ENCODE assay signal across 22 mouse cellular contexts in the genomic region with DNA sequence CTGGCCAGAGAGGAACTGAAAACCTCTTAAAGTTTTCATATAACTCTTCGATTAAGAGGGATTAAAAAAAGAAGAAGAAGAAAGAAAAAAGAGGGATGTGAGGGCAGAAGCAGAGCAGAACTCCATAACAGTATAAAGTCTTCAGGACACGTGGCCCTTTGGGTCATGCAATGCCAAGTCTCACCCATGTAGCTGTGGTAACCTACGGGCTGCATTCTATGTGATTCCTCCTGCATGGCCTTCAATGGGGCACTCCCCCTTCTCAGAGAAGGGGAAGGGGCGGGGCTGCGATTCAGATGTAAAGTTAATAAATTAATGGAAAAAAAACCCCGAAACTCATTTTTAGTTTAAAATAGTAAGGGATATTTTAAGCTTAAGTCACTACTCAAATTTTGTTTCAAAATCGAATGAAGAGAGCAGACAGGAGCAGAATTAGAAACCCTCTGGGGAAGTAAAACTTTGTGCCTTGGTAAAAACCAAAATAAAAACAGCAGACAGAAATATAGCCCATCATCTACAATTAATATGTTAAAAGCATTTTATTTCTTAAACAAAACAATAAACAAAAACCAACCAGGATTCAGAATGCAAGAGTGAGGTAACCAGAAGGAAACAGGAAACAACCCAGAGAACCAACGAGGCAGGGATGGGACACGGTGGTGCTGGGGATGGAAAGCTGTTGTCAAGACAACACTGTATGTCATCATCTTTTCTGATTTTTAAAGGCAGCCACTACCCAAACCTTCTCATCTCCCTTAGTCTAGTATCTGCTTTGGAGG. TPM values are rescaled to one million over a fixed set of nuclear protein-coding genes. Genes with fewer than 3 reads are reported as not detected.
DNase-seq lines count a peak whose midpoint lies in the region; ATAC-seq lines count a peak whose summit lies in the region.
"Had no signal": no experiment of that assay in that cellular context is flagged by ENCODE, and none has a peak within 500 bp of the region (broad histone marks: within the 10 kb centered on the region; RNA-seq: fewer than 3 reads in every experiment).

No protein-coding gene starts in this region.

- H3K4me1 ChIP-seq in heart, embryonic 12.5 days (replicated peaks) = peaks cover 11% of the 10 kb centered on the region
- H3K4me1 ChIP-seq: forebrain, embryonic 15.5 days; midbrain, embryonic 12.5 days had no signal

- H3K9ac ChIP-seq in heart, embryonic 12.5 days = no peak overlapping the region
- H3K9ac ChIP-seq: forebrain, embryonic 15.5 days; liver, postnatal 0 days; midbrain, embryonic 12.5 days had no signal

- H3K9me3 ChIP-seq in heart, embryonic 12.5 days (replicated peaks) = no peaks in the 10 kb centered on the region
- H3K9me3 ChIP-seq: forebrain, embryonic 15.5 days; midbrain, embryonic 12.5 days had no signal

- ATAC-seq in heart, embryonic 12.5 days (ENCODE audit: insufficient number of reproducible peaks, low FRiP score) = no peak
- peak; percentile 40 for ATAC-seq in activated CD4-positive, CD25-positive, alpha-beta regulatory T cell, adult 4 months
- ATAC-seq in monocyte, adult 5-6 weeks (replicated peaks; ENCODE audit: insufficient number of reproducible peaks, low FRiP score, low TSS enrichment, poor library complexity, severe bottlenecking) = peak; percentile 73; the same call in 1 of the 2 replicates
- ATAC-seq: forebrain, embryonic 15.5 days; hindbrain, embryonic 16.5 days; liver, postnatal 0 days had no signal

- H3K27me3 ChIP-seq in heart, embryonic 12.5 days (replicated peaks) = no peaks in the 10 kb centered on the region
- H3K27me3 ChIP-seq: forebrain, embryonic 15.5 days; midbrain, embryonic 12.5 days had no signal

- no peak overlapping the region for H3K4me3 ChIP-seq in heart, embryonic 12.5 days
- H3K4me3 ChIP-seq: forebrain, embryonic 15.5 days; midbrain, embryonic 12.5 days; myocyte had no signal

- H3K4me2 ChIP-seq in heart, embryonic 12.5 days = no peak overlapping the region
- H3K4me2 ChIP-seq: forebrain, embryonic 15.5 days; midbrain, embryonic 12.5 days had no signal

- WGBS in heart, embryonic 12.5 days = 86% methylated on average over 9 of the region's 9 CpGs

- peaks cover 15% of the 10 kb centered on the region for H3K36me3 ChIP-seq in heart, embryonic 12.5 days

- H3K27ac ChIP-seq in heart, embryonic 12.5 days (ENCODE audit: poor library complexity, severe bottlenecking) = peak overlapping the region; percentile 72
- H3K27ac ChIP-seq: forebrain, embryonic 15.5 days; midbrain, embryonic 12.5 days; stomach, postnatal 0 days had no signal

- DNase-seq in heart, postnatal 4 days = no peak
- peak; percentile 12 for DNase-seq in lung, postnatal 36 days
- no peak for DNase-seq in lung, postnatal 14 days
- DNase-seq in layer of hippocampus, adult 9-10 months (ENCODE audit: low spot score) = no peak
- DNase-seq: kidney, adult 11 months; kidney, postnatal 10 days; liver; liver, postnatal 0 days; retina, postnatal 1 day had no signal

RNA-seq across cellular contexts. Expression of a gene that starts 55.3 kb away (rescaled TPM):
- 7.9 and 13.2 TPM in 2 replicates for polyA plus RNA-seq in heart, embryonic 12.5 days (2016; fragmentation: Nextera tagmentation; extraction: Ambion mirVana)
- total RNA-seq in heart, postnatal 4 days (2021) = 10 to 100 TPM; 10.9 to 14.0 TPM
- 10 to 100 TPM; 36.2 to 37.2 TPM for polyA plus RNA-seq in activated CD4-positive, CD25-positive, alpha-beta regulatory T cell, adult 4 months (2017; shearing (Covaris generic))
- 10.1 to 31.8 TPM (median 11.9 TPM) in 3 replicates for total RNA-seq in monocyte, adult 5-6 weeks (2017)

RNA-seq across cellular contexts. Expression of a gene that starts 55.6 kb away (rescaled TPM):
- 23.1 and 27.8 TPM in 2 replicates for polyA plus RNA-seq in heart, embryonic 12.5 days (2016; fragmentation: Nextera tagmentation; extraction: Ambion mirVana)
- 10 to 100 TPM; 13.0 to 14.7 TPM for total RNA-seq in heart, postnatal 4 days (2021)
- polyA plus RNA-seq in activated CD4-positive, CD25-positive, alpha-beta regulatory T cell, adult 4 months (2017; shearing (Covaris generic)) = 10 to 100 TPM; 19.7 to 29.2 TPM
- total RNA-seq in monocyte, adult 5-6 weeks (2017) = 2.1 to 9.9 TPM (median 9.9 TPM) in 3 replicates

RNA-seq across cellular contexts. Expression of a gene that starts 55.7 kb away (rescaled TPM):
- polyA plus RNA-seq in heart, embryonic 12.5 days (2016; fragmentation: Nextera tagmentation; extraction: Ambion mirVana) = 0.10 and 3.7 TPM in 2 replicates
- 1 to 10 TPM in 1 of 2 experiments, not detected in 1; 2.8 TPM for total RNA-seq in heart, postnatal 4 days (2021)
- not detected for polyA plus RNA-seq in activated CD4-positive, CD25-positive, alpha-beta regulatory T cell, adult 4 months (2017; shearing (Covaris generic))
- not detected in 3 replicates for total RNA-seq in monocyte, adult 5-6 weeks (2017)
- total RNA-seq: adrenal gland, adult 18-20 months; layer of hippocampus, postnatal 10 days; left cerebral cortex, postnatal 14 days; MEL had no signal
- polyA plus RNA-seq: gonadal fat pad, adult 2 months; myocyte had no signal
